Mouse (Mus musculus): Measurements from ENCODE around the gene Myh9.

DNA sequence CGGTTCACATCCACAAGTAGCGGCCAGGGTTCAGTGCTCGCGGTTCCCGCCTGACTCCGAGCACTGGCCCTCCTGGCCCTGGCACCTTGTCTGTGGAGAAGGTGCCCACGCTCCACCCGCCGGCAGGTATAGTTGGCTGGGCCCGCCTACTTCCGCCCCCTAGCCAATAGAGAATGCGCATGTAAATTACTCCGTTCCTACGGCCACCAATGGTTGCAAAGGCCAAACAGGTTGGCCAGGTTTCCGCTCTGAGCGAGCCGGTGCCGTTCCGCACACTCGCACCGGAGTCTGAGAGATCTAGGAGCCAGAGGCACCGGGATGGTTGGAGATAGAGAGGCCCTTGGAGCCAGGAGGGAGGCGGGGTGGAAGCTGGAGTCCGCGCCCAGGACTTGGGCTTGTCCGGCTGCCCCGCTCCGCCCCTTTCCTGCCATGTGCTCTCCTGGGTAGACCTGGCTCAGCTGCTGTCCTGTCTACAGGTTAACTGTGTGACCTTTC, 15.7 kb upstream of the Myh9 start:
- TF ChIP-seq CTCF (IDR thresholded peaks at IDR 0.05) (no peak), POLR2A (IDR thresholded peaks at IDR 0.05; ENCODE audit: insufficient read depth, low read depth, low read length) (no peak), EP300 (IDR thresholded peaks at IDR 0.05; ENCODE audit: insufficient read depth, low read depth, low read length) (no peak)
